Mouse (Mus musculus) thymus, postnatal 25 days (tissue): Measurements from ENCODE around the gene Mapk12.

Source experiments
- DNase-seq: peaks from one replicate; pipeline ENCODE4 v3.0.0; 2022

The Mapk12 gene

DNA sequence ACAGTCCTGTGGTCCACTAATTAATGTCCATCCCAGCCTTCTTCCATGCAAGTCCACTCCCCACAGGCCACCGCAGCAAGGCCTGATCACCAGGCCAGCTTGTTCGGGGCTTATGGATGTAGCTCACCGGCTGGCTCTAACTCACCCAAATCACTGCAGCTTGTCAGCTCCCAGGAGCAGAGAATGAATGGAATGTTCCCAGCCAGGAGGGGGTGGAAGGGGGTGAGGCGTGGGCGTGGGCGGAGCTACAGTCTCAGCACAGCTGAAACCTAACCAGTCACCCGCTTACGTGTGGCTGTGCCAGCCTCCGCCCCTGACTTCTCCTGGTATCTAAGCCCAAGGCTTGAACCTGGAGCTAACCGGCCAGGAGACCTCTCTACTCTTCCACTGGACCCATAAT lies 28.9 kb upstream of the Mapk12 start:
- no peak for DNase-seq

DNA sequence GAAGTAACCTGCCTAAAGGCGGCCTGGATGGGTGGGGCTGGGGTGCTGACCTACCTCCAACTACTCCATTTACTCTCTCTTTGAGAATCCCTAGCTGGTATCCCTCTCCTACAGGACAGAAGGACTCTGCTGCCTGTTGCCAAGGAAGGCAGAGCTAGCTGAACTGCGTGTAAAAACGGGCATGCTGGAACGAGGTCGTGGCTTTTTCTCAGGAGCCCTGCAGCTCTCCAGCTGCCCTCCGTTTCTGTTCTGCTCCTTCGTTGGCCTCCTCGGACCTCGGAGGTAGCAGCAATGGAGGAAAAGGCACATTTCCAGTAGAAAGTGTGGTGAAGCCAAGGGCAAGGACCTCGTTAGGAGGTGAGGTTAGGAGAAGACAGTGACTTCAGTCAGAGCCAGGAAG lies 28.4 kb upstream of the Mapk12 start:
- DNase-seq: no peak

DNA sequence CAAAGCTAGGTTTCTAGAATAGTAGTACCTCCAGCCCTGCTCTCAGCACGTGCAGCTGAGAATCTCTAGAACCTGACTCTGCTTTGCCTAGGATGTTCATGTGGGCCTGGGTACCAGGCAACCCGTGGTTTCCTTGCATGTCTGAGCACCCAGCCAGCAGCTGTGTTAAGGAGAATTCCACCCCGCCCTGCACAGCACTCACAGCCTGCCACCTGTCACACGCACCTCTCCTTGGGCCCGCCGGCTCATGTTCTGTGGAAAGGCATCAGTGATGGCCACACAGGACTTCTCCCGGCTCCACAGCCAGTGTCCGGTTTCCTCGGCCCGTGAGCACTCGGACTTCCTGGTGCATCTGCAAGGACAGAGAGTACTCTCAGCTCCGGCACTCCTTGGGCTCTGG lies 25.0 kb upstream of the Mapk12 start:
- no peak for DNase-seq

DNA sequence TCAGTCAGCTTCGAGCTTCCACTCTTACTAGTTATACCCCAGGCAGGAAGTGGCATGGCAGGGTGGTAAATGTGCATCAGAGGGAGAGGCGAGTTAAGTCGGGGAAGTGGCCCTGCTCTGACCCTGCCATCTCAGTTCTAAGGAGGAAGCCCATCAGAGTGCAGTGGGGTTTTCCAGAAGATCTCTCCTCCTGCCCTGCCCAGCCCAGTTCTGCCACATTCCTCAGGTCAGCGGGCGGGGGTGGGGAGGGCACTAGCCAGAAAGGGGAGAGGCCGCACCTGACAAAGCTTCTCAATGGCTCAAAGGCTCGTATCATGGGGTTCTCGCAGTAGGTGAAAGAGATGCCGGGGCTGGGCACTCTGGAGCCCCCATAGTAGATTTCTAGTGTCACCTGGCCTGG lies 20.9 kb upstream of the Mapk12 start:
- DNase-seq: no peak

DNA sequence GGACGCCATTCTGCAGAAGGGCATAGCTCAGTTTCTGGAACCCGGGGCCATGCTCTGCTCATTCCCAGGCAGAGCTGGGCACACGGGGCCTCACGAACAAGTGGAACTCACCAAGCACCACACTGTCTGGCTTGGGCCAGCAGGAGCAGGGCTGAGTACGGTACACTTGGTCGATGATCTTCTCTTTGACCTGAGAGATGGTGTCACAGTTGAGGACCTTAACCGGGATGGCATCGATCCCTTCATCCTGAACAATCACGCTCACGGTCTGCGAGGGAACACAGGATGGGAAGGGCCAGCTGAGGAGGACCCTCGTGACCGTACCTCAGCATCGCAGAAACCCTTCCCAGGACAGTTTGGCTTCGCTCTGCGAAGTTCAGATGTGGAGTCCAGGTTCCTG lies 18.0 kb upstream of the Mapk12 start:
- DNase-seq: no peak

DNA sequence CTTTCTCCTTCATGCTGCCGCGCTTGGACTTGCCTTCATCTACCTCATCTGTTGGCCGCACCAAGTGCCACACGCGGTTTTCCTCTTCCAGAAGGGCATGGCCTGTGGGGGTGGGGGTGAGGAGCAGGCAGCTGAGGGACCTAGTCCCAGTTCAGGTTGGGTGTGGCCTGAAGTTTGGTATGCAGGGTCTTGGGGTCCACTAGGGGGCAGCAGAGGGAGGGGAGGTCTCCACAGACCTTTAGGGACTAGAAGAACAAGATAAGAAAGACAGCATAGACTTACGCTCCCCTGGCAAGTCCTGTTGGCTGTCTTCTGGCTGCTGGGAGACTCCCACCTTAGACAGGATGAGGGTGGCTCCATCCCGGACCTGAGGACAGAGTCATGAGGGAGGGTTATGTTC lies 17.5 kb upstream of the Mapk12 start:
- peak; percentile 76 for DNase-seq

DNA sequence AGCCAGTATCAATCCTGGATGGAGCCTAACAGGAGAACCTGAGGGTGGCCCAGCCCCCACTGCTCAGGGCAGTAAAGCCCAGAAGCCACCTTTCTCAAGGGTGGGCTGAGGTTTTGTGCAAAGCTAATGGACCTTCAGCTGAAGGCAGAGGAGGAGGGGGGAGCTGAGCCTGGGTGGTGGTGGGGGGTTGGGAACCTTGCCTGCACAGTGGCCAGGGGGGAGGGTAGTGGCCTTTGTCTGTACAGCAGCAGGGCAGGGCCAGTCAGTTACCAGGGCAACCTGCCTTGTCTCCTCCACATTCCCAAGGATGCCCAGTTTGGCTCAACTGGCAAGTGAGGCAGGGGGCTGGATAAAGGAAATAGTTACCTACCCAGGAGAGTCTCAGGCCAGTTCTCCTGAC lies 11.8 kb upstream of the Mapk12 start:
- DNase-seq: no peak

DNA sequence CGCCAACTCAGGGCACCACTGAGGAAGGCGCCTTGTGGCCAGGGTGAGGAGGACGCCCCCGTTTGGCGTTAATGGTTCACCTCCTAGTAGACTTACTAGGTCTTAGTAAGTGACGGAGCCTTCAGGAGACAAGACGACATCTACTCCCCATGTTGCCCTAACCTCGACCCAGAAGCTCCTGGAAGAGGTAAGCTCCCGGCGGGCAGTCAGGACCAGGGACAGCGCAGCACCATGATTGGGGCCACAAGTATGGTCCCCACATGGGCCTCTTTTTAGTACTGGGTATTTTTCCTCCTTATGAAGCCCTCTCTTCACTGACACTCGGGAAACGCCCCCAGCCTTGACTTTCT lies 9.5 kb upstream of the Mapk12 start:
- peak; percentile 42 for DNase-seq

DNA sequence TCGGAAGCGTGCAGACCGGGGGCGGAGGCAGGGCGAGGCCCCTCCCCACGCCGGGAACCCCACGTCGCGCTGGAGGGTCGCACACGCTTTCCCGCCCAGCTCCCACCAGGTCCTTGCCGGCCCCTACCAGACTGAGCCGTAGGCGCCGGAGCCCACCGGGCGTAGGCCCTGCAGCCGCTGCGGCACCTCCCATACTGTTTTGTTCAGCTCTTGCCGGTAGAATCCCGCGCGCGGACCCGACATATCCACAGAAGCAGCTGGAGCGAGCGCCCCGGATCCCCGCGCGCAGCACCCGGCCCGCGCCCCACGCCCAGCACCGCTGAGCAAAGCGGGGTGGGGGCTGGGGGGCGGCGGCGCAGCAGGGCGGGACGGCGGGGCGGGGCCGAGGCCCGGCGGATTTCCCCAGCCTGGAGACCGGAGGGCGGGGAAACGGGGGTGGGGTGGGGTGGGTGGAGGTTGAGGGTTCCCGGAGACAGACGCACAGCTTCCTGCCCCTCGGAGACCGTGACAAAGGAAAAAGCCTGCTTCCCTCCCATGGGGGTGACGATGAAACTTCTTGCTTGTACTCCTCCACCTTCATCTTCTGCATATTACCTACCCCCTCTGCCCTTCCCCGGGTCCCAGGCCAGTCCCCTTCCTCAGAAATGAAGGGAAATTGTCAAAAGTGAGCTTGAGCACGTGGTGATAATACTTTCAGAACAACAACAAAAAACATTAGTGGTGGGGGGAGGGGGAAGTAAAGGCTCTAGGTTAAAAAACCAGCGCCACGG lies 9.0 kb upstream of the Mapk12 start, which contains the start of gene Mapk11:
Gene Mapk11 (minus strand): TSS at position 358 of the 770 bp plus-strand sequence.
- peak; percentile 71 for DNase-seq

DNA sequence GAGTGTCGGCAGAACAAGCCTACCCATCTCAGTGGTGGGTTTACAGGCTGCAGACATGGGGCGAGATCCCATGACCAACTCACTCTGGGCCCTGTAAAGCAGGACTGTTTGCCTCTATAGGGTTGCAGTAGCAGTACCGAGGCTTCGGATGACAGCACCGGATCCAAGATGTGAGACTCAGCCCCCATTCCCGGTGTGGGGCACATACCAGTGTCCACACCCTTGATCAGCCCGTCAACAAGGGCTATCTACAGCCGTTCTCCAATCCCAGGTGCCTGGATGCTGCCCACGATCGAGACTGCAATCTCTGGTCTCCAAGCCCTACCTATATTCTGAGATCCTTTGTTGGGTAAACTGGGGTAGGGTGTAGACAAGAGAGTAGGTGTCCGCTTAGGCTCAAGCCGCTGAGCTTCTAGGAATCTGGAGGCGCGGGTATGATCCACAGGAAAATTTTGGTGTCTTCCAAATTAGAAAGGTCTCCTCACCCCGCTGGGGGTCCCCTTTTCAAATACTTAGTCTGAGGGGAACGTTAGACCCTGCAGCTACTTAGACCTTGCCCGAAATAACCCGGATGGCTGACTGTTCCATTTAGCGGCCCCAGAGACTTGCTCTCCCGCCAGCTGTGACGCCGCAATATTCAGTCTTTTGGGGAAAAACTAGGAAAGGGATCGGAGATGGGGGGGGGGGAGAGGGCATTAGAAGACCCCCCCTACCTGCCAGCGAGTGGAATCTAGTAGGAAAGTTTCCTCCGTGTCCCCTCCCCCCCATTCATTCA lies 8.2 kb upstream of the Mapk12 start:
- peak; percentile 12 for DNase-seq

DNA sequence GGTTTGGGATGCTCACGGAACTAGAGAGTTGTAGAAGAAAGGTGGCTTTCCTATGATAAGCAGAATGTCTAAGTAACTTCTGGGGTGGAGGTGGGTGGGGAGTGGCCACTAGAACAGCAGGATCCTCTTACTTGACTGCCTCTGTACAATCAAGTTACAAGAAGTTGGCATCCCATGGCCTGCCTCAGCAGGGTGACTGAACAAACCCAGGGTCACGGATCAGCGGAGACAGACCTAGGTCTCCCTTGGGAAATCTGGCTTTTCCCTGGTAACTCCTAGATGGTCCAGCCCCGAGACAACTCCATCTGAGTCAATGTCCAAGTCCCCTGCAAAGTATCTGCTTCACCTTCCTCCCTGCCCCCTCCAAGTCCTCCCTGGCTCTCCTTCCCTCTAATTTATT lies 7.4 kb upstream of the Mapk12 start:
- no peak for DNase-seq

DNA sequence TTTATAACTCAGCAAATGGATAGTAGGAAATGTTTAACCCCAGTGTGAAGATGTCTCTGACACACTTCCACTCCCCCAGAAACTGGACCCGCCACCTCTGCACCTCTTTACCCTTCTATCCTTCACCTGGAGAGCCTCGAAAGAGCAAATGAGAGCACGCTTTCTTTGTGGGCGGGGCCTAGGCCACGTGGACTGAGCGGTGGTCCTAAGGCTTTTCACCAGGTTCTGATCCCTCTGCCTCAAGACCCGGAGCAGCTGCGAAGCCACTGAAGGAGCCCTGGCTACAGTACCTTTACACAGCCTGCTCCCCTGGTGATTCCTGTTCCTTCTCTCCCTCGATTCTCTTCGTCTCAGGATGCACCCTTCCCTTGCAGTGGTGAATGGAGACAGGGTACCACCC lies 7.0 kb upstream of the Mapk12 start:
- DNase-seq: peak; percentile 16

DNA sequence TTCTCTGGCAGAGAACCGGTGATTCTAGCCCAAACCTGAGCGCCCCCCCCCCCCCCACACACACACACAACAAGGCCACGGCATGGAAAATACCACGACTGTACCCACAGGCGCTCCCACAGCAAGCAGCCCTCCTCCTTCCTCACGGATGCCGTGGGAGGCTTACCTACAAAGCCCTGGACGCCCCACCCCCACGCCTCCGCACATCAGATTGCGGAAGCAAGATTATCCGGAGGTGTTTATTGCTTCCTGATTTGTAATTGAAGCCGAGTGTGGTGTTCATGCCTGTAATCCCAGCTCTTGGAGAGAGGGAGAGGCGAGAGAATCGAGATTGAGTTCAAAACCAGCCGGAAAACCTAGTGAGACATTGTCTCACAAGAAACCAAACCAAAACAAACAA lies 6.5 kb upstream of the Mapk12 start:
- DNase-seq: peak; percentile 77

DNA sequence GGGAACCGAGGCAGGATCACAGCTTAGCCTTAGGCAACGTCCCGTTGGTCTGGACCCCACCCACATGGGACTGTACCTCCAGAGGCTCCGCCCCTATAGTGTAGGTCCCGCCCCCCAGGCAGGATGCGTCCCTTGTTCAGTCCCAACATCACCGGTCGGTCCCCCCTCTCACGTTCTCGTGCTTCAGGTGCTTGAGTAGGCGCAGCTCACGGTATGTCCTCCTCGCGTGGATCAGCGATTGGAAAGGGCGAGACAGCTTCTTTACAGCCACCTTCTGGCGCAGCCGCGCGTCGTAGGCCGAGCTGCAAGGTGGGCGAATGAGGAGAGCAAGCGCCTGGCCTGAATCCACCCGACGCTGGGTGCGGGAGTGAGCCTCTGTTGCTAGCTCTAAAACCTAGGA lies 6.0 kb upstream of the Mapk12 start:
- peak; percentile 72 for DNase-seq

DNA sequence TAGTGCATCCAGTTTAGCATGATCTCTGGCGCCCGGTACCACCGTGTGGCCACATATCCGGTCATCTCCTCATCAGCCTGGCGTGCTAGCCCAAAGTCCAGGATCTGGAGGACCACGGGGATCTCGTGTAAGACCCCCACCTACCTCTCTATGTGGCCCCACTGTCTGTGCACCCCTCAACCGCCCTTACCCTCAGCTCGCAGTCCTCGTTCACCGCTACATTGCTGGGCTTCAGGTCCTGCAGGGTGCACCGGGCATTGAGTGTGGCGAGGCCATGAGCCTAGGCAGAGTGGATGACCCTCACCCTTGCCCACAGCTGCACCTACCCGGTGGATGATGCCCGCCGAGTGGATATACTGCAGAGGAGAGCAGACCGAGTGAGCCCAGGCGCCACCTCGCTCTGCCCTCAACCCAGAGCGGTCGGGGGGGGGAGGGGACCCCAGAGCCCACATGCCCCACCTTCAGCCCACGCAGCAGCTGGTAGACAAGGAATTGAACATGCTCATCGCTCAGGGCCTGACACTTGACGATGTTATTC lies 5.4 kb upstream of the Mapk12 start:
- DNase-seq: no peak

DNA sequence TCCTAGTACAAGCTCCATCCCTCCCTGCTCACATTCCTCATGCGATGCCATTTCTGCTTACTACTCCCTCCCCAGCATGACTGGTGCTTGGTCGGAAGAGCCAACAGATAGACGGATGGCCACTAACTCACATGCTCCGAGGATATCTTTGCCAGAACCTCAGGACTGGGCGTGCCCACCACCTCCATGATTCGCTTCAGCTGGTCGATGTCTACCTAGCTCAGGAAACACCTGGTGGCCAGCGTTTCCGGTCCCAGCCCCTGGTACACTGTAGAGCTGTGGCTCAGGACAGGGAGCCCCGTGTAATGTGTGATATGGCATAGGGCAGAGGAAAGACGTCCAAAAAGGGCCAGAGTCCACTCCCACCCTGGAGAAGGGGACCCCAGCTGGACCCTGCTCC lies 4.5 kb upstream of the Mapk12 start:
- no peak for DNase-seq

DNA sequence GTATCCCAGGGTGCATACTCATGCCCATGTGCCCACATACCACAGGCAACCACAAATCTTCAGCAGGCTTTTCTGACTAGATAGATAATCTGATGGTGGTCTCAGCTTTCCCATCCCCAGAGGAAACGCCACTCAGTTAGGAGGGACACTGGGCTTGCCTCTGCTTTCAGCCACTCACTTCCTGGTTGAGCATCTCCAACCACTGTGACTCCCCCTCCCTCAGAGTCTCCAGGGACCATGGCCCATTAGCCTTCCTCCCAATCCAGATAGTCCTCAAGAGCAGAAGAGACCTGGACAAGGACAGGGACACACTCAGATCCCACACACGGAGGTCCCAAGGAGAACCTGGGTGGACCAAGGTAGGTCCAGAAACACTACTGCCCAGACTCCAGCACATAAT lies 2.6 kb upstream of the Mapk12 start:
- DNase-seq: no peak

DNA sequence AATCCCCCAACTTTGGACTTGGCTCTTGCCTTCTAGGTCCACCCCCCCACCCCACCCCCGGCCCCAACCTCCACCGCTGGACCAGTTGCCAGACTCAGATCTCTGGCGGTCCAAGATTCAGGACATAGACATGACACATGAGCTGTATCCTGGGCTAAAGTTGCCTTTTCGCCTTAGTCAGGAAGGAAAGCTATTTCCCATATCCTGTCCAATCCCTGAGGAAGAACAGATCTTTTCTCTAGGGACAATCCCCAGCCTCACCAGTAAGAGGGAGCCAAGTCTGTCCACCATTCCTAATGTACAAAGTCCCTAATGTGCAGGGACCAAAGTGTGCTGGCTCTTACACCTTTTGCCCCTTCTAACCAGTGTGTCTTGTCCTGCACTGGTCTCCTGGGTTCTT lies 1.4 kb upstream of the Mapk12 start:
- DNase-seq: no peak

DNA sequence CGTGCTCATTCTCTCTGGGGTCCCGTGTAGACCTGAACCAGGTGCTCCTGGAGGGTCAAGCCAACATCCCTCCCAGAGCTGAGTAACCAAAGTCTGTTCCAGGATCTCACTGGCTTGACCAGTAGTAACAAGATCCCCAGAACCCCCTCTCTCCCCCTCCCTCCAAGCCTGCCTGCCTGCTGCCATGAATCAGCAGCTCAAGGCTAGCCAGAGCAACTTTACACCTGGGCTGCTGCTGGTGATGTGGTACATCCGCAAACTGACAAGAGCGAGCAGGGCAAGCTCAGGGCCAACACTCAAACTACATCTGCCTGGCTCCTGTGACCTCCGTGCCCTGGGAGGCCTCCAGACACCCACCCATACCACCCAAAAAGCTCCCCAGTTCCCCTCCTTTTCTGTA lies 940 bp upstream of the Mapk12 start:
- no peak for DNase-seq

DNA sequence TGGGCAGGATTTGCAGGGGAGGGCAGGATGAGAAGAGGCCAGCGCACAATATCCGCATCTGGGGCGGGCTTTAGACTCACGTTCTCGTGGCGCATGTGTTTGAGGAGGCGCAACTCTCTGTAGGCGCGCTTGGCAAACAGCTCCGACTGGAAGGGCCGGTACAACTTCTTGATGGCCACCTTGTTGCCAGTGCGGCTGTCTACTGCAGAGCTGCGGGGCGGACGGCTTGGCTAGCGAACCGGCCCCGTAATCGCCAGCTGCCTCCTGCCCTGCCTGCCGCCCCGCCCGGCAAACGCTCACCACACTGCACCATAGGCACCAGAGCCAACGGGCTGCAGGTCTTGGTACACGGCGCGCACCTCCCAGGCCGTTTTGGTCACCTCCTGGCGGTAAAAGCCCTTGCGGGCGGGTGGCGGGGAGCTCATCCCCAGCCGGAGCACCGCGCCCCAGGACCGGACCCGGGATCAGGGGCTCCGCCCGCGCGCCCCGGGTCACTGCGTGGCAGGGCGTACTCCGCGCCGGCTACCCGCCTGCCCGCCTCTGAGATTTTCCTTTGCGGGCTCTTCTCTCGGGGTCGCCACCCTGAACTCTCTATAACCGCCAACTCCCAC lies 350 bp downstream of the Mapk12 start:
- no peak for DNase-seq

DNA sequence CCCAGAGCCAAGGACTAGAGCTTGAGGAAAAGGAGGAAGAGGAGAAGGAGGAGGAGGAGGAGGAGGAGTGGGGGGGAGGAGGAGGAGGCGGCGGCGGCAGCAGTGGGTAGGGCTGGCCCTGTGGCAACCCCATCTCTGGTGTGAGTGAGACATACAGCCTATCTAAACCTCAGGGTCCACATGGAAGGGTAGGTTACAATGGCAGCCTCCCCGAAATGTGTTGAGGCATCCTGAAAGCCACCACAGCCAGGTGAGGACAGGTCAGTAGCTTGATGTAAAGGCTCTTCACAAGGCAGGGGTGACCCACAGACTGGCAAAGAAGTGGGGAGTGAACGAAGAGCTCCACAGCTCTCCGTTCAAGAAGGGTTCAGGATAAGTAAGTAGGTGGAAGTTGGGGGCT lies 2.0 kb downstream of the Mapk12 start:
- no peak for DNase-seq

DNA sequence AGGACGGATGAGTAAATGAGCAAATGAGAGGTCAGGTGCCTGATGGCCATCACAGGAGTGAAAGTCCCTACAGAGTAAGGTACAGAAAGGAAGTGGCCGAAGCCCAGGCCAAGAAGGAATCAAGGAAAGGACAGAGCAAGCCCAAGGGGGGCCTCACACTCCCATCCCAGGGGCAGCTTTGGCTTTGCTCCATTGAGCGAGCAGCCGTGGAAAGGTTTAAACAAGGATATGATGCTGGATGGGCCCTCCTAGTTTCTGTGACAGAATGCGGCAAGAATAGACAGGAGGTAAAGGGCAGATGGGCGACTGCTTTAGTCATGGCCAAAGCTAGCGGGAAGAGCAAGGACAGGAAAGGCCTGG lies 2.5 kb downstream of the Mapk12 start:
- no peak for DNase-seq

DNA sequence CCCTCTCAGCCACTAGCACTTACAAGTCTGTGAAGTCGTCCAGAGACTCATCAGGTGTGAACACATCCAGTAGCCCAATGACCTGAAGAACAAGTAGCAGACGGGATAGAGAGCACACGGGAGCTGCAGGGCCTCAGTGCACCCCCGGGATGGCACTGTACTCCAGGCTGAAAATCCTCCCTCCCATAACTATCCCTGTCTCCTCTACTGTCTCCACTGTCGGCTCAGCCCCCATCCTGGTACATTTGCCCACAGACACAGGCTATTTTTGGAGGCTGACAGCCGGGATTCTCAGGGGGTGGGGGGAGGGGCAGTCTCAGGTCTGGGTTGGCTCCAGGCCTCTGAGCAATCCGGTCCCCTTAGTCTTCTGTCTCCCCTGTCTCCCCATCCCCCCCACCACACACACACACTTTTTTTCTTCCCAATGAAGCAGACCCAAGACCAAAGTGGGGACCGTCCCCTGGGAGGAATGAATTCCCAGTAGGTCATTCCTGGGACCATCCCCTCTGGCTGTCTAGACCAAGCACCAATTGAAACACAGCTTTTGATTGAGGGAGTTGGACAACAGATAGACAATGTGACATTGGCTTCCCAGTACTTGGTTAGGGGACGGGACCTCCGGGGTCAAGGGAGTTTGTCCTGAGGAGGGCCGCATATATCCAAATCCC lies 3.0 kb downstream of the Mapk12 start:
- no peak for DNase-seq
